Mouse (Mus musculus) neural tube, embryonic 12.5 days (tissue): ENCODE data around the gene Rbms2. TPM values are rescaled to one million over a fixed set of nuclear protein-coding genes. Genes with fewer than 3 reads are reported as not detected.
"Not testable (repeated sequence)": the region's sequence is repeated elsewhere in the genome, so short reads cannot be mapped to it uniquely, and the experiment has no call there.

Experiments used
- ATAC-seq: fragments of 200-750 bp; cut with Nextera tagmentation; 2 replicates; pipeline ENCODE4 v1.8.0; 2017; ENCODE audit warnings: low read depth, mild to moderate bottlenecking, moderate TSS enrichment, moderate library complexity; ENCODE audit not compliant: low FRiP score
- H3K27ac ChIP-seq: fragments of 300-500 bp; sonication (generic); 2 replicates; pipeline ENCODE4 v1.5.1; 2016
- H3K27me3 ChIP-seq: fragments of 300-500 bp; sonication (generic); replicated peaks from 2 replicates; pipeline ENCODE4 v1.6.1; 2016; ENCODE audit warnings: mild to moderate bottlenecking
- H3K36me3 ChIP-seq: fragments of 300-500 bp; sonication (generic); 2 replicates; pipeline ENCODE4 v1.6.1; 2016; ENCODE audit warnings: mild to moderate bottlenecking
- H3K4me1 ChIP-seq: fragments of 300-500 bp; sonication (generic); 2 replicates; pipeline ENCODE4 v1.6.1; 2016
- H3K4me2 ChIP-seq: fragments of 300-500 bp; sonication (generic); replicated peaks from 2 replicates; pipeline ENCODE4 v1.6.1; 2016; ENCODE audit warnings: mild to moderate bottlenecking
- H3K4me3 ChIP-seq: fragments of 300-500 bp; sonication (generic); 2 replicates; pipeline ENCODE4 v1.5.1; 2016
- H3K9ac ChIP-seq: fragments of 300-500 bp; sonication (generic); 2 replicates; pipeline ENCODE4 v1.6.1; 2016; ENCODE audit warnings: mild to moderate bottlenecking
- H3K9me3 ChIP-seq: fragments of 300-500 bp; sonication (generic); 2 replicates; pipeline ENCODE4 v1.6.1; 2016; ENCODE audit warnings: mild to moderate bottlenecking
- WGBS: fragments of 180-500 bp; shearing (Covaris S2); methylation state at CpG from one replicate; pipeline ENCODE4 v1.1.7; 2016; 5-methylcytosine and 5-hydroxymethylcytosine counted together
- polyA plus RNA-seq: library from polyadenylated mRNA; unstranded; fragments of >200 nt; fragmentation: Nextera tagmentation; extraction: Ambion mirVana; gene quantifications from 2 replicates; pipeline ENCODE4 v1.2.1, GENCODE M21; 2016

Rbms2 gene
- polyA plus RNA-seq, 1 experiment from 2014 or later: 20.0 TPM

GRCm38 (mm10) chr10:128094340-128094968 is 85.6 kb downstream of the Rbms2 start:
- ATAC-seq: no peak
- WGBS: 13% methylated on average over 19 of the region's 19 CpGs

GRCm38 (mm10) chr10:128093496-128094294 is 86.4 kb downstream of the Rbms2 start:
- peaks cover 45% of the 10 kb centered on the region for H3K4me1 ChIP-seq
- 27% methylated on average over 13 of the region's 13 CpGs for WGBS
- ATAC-seq: no peak
- H3K9me3 ChIP-seq: no peaks in the 10 kb centered on the region
- H3K27ac ChIP-seq: 0 out of 2 replicates have a peak overlapping the region, but pooled peaks have one; percentile 80
- no peaks in the 10 kb centered on the region for H3K27me3 ChIP-seq
- H3K36me3 ChIP-seq: peaks cover 17% of the 10 kb centered on the region
- H3K9ac ChIP-seq: peak overlapping the region; percentile 85
- H3K4me2 ChIP-seq: peak overlapping the region; percentile 93
- peak overlapping the region; percentile 87 for H3K4me3 ChIP-seq

More at GRCm38 (mm10) chr10:128094340-128094968, 85.6 kb downstream of the Rbms2 start:
- no peak overlapping the region; the same call in 1 of the 2 replicates for H3K9ac ChIP-seq
- H3K36me3 ChIP-seq: peaks cover 10% of the 10 kb centered on the region
- peak overlapping the region; percentile 93 for H3K4me2 ChIP-seq
- H3K9me3 ChIP-seq: no peaks in the 10 kb centered on the region
- peaks cover 45% of the 10 kb centered on the region for H3K4me1 ChIP-seq
- no peaks in the 10 kb centered on the region for H3K27me3 ChIP-seq
- H3K27ac ChIP-seq: no peak overlapping the region
- peak overlapping the region; percentile 5; the same call in 1 of the 2 replicates for H3K4me3 ChIP-seq

- peaks cover 40% of the 10 kb centered on the region for H3K4me1 ChIP-seq
- under 1% methylated on average over 78 of the region's 88 CpGs for WGBS
These were observed 87.3 kb downstream of the Rbms2 start for GRCm38 (mm10) chr10:128092506-128093495.

GRCm38 (mm10) chr10:128091564-128092505 is 88.3 kb downstream of the Rbms2 start, which contains the start of gene Baz2a:
Baz2a (plus strand) TSS chr10:128091577.
- Histone ChIP-seq H3K36me3 (peaks cover 35% of the 10 kb centered on the region), H3K4me2 (peak within 1 kb of the TSS; percentile 93), H3K4me1 (peaks cover 40% of the 10 kb centered on the region), H3K4me3 (peak within 1 kb of the TSS; percentile 87), H3K27ac (peak within 1 kb of the TSS; percentile 80), H3K9ac (peak within 1 kb of the TSS; percentile 85), H3K9me3 (no peaks in the 10 kb centered on the region), H3K27me3 (no peaks in the 10 kb centered on the region)
- 1% methylated on average over 20 of the region's 20 CpGs for WGBS
- peak; percentile 25; the same call in 1 of the 2 replicates for ATAC-seq

More at GRCm38 (mm10) chr10:128092506-128093495, 87.3 kb downstream of the Rbms2 start:
- Histone ChIP-seq H3K4me3 (peak overlapping the region; percentile 87), H3K9ac (peak overlapping the region; percentile 85), H3K27me3 (no peaks in the 10 kb centered on the region), H3K9me3 (no peaks in the 10 kb centered on the region), H3K36me3 (peaks cover 26% of the 10 kb centered on the region), H3K4me2 (peak overlapping the region; percentile 93), H3K27ac (peak overlapping the region; percentile 80)
- ATAC-seq: peak; percentile 56

GRCm38 (mm10) chr10:128090651-128091563 is 89.2 kb downstream of the Rbms2 start:
- Histone ChIP-seq H3K4me2 (peak overlapping the region; percentile 93), H3K4me1 (peaks cover 37% of the 10 kb centered on the region), H3K9me3 (no peaks in the 10 kb centered on the region), H3K27me3 (no peaks in the 10 kb centered on the region), H3K9ac (peak overlapping the region; percentile 85), H3K4me3 (peak overlapping the region; percentile 87; the same call in 1 of the 2 replicates), H3K36me3 (peaks cover 45% of the 10 kb centered on the region), H3K27ac (0 out of 2 replicates have a peak overlapping the region, but pooled peaks have one; percentile 26)
- peak; percentile 23 for ATAC-seq
- 10% methylated on average over 14 of the region's 14 CpGs for WGBS

DNA sequence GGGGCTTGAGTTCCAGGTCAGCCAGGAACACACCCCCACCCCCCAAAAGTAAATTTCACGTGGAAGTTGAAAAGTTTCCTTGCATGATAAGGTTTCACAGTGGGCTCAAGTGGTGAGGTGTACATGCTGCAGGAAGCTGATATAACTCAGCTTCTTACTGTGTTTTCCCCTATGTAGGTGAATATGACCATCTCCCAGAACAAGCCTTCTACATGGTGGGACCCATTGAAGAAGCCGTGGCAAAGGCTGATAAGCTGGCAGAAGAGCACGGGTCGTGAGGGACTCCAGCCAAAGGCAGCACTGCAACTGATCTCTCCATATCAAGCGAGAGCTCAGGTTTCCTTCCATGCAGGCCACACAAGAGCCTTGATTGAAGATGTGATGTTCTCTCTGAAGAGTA is 90.3 kb downstream of the Rbms2 start:
- Histone ChIP-seq H3K27me3 (no peaks in the 10 kb centered on the region), H3K9me3 (no peaks in the 10 kb centered on the region), H3K9ac (no peak overlapping the region), H3K4me1 (peaks cover 39% of the 10 kb centered on the region), H3K36me3 (peaks cover 55% of the 10 kb centered on the region), H3K4me3 (no peak overlapping the region), H3K27ac (no peak overlapping the region), H3K4me2 (no peak overlapping the region)
- 77% methylated on average over 5 of the region's 5 CpGs for WGBS
- ATAC-seq: no peak

- no peaks in the 10 kb centered on the region for H3K27me3 ChIP-seq
- H3K9me3 ChIP-seq: no peaks in the 10 kb centered on the region
- ATAC-seq: no peak
- H3K9ac ChIP-seq: no peak overlapping the region
- no peak overlapping the region for H3K4me3 ChIP-seq
- no peak overlapping the region for H3K4me2 ChIP-seq
- peaks cover 27% of the 10 kb centered on the region for H3K4me1 ChIP-seq
- no peak overlapping the region for H3K27ac ChIP-seq
- 95% methylated on average over 5 of the region's 5 CpGs for WGBS
- H3K36me3 ChIP-seq: peaks cover 57% of the 10 kb centered on the region
These were observed 91.9 kb downstream of the Rbms2 start for GRCm38 (mm10) chr10:128088181-128088580.

- not testable (repeated sequence) for H3K4me2 ChIP-seq, H3K27ac ChIP-seq, H3K4me3 ChIP-seq, H3K9ac ChIP-seq, ATAC-seq, H3K9me3 ChIP-seq, H3K27me3 ChIP-seq
- H3K36me3 ChIP-seq: peaks cover 57% of the 10 kb centered on the region
- H3K4me1 ChIP-seq: peaks cover 26% of the 10 kb centered on the region
- WGBS: 81% methylated on average over 2 of the region's 2 CpGs
These were observed 92.9 kb downstream of the Rbms2 start for GRCm38 (mm10) chr10:128087216-128087615.

GRCm38 (mm10) chr10:128086391-128086790 is 93.7 kb downstream of the Rbms2 start:
- H3K4me3 ChIP-seq: no peak overlapping the region
- 82% methylated on average over 6 of the region's 6 CpGs for WGBS

GRCm38 (mm10) chr10:128084160-128084559 is 95.9 kb downstream of the Rbms2 start:
- WGBS: 11% methylated on average over 3 of the region's 3 CpGs
- ATAC-seq: no peak

More at GRCm38 (mm10) chr10:128086391-128086790, 93.7 kb downstream of the Rbms2 start:
- no peak for ATAC-seq
- H3K9me3 ChIP-seq: no peaks in the 10 kb centered on the region
- no peak overlapping the region for H3K9ac ChIP-seq
- no peak overlapping the region for H3K27ac ChIP-seq
- H3K27me3 ChIP-seq: no peaks in the 10 kb centered on the region
- H3K4me2 ChIP-seq: no peak overlapping the region
- peaks cover 57% of the 10 kb centered on the region for H3K36me3 ChIP-seq
- H3K4me1 ChIP-seq: peaks cover 18% of the 10 kb centered on the region

More at GRCm38 (mm10) chr10:128084160-128084559, 95.9 kb downstream of the Rbms2 start:
- H3K27ac ChIP-seq: no peak overlapping the region
- peak overlapping the region; percentile 93 for H3K9ac ChIP-seq
- H3K9me3 ChIP-seq: no peaks in the 10 kb centered on the region
- peak overlapping the region; percentile 97 for H3K4me2 ChIP-seq
- no peaks in the 10 kb centered on the region for H3K27me3 ChIP-seq
- H3K4me3 ChIP-seq: peak overlapping the region; percentile 92
- H3K4me1 ChIP-seq: peaks cover 11% of the 10 kb centered on the region
- H3K36me3 ChIP-seq: peaks cover 44% of the 10 kb centered on the region
